Mouse (Mus musculus) brain, embryonic 14.5 days (tissue): Measurements from ENCODE around the gene Trove2.

Experiments used
- CTCF ChIP-seq: fragments of 200-500 bp; IDR thresholded peaks from 2 replicates; pipeline ENCODE4 v1.5.1; 2012; ENCODE audit warnings: inconsistent platforms, mild to moderate bottlenecking, moderate library complexity, borderline replicate concordance; ENCODE audit not compliant: insufficient read depth, insufficient read length; ENCODE audit errors: extremely low read depth
- POLR2A ChIP-seq: fragments of 200-500 bp; IDR thresholded peaks from 2 replicates; pipeline ENCODE4 v1.6.1; 2012; ENCODE audit warnings: mild to moderate bottlenecking, inconsistent platforms, borderline replicate concordance; ENCODE audit not compliant: poor library complexity, insufficient read depth, insufficient read length, severe bottlenecking; ENCODE audit errors: extremely low read depth

DNA sequence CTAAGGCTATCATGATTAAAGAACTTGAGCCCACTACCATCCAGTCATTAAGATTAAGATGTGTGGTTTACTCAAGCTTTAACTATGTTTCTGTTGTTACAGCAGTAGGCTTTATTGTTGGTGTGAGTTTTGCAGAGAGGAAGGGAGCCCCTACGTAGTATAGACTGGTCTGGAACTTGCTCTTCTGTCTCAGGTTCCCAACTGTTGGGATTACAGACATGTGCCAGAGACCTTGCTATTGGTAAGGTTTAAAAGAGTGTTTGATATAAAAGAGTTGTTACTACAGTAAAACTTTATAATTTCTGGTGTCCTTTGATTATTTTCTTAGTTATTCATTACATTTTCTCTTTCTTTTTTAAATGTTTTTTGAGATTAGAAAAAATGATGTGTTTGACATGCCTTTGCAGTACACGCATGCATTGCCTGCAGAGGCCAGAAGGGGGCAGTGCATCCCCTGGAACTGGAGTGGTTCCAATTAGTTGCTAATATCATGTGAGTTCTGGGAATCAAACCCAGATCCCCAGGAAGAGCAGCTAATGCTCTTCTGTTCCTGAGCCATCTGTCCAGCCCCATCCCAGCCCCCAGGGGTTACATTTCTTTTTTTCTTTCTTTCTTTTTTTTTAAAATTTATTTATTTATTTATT, 11.8 kb upstream of the Trove2 start:
- TF ChIP-seq CTCF (peak; percentile 60; the same call in 1 of the 2 replicates), POLR2A (no peak)
